Mouse (Mus musculus) midbrain, embryonic 11.5 days (tissue): ENCODE measurements around the gene Smarca2. TPM values are rescaled to one million over a fixed set of nuclear protein-coding genes. Genes with fewer than 3 reads are reported as not detected.

Source experiments
- ATAC-seq: fragments of 200-750 bp; cut with Nextera tagmentation; 2 replicates; pipeline ENCODE4 v1.8.0; 2017; ENCODE audit warnings: moderate TSS enrichment, moderate library complexity; ENCODE audit not compliant: low FRiP score
- DNase-seq: peaks from one replicate; pipeline ENCODE4 v3.0.0; 2015; ENCODE audit warnings: low spot score; ENCODE audit errors: missing footprints
- H3K27ac ChIP-seq: fragments of 300-500 bp; sonication (generic); 2 replicates; pipeline ENCODE4 v1.5.1; 2014; ENCODE audit warnings: low read depth, low read length
- H3K27me3 ChIP-seq: fragments of 300-500 bp; sonication (generic); 2 replicates; pipeline ENCODE4 v1.6.1; 2014; ENCODE audit warnings: mild to moderate bottlenecking, low read length, moderate library complexity, mixed read lengths; ENCODE audit not compliant: control insufficient read depth, insufficient read depth
- H3K36me3 ChIP-seq: fragments of 300-500 bp; sonication (generic); 2 replicates; pipeline ENCODE4 v1.6.1; 2014; ENCODE audit warnings: mild to moderate bottlenecking, low read length, moderate library complexity, mixed read lengths; ENCODE audit not compliant: control insufficient read depth, insufficient read depth
- H3K4me1 ChIP-seq: fragments of 300-500 bp; sonication (generic); 2 replicates; pipeline ENCODE4 v1.6.1; 2014; ENCODE audit warnings: low read length; ENCODE audit not compliant: control insufficient read depth, insufficient read depth
- H3K4me2 ChIP-seq: fragments of 300-500 bp; sonication (generic); 2 replicates; pipeline ENCODE4 v1.6.1; 2014; ENCODE audit warnings: mild to moderate bottlenecking, moderate library complexity
- H3K4me3 ChIP-seq: fragments of 300-500 bp; sonication (generic); 2 replicates; pipeline ENCODE4 v1.5.1; 2014; ENCODE audit warnings: low read depth, low read length
- H3K9ac ChIP-seq: fragments of 300-500 bp; sonication (generic); 2 replicates; pipeline ENCODE4 v1.6.1; 2014; ENCODE audit warnings: low read length
- H3K9me3 ChIP-seq: fragments of 300-500 bp; sonication (generic); 2 replicates; pipeline ENCODE4 v1.6.1; 2016; ENCODE audit warnings: low read length; ENCODE audit not compliant: control insufficient read depth
- WGBS: fragments of 180-500 bp; shearing (Covaris S2); extraction: QIAGEN DNeasy Blood & Tissue Kit; methylation state at CpG from one replicate; pipeline ENCODE4 v1.1.7; 2014; 5-methylcytosine and 5-hydroxymethylcytosine counted together
- polyA plus RNA-seq: library from polyadenylated mRNA; unstranded; fragments of >200 nt; fragmentation: Nextera tagmentation; extraction: Ambion mirVana; gene quantifications from 2 replicates; pipeline ENCODE4 v1.2.1, GENCODE M21; 2014

Gene Smarca2
- polyA plus RNA-seq, 1 experiment from 2014 or later: 29.2 TPM

DNA sequence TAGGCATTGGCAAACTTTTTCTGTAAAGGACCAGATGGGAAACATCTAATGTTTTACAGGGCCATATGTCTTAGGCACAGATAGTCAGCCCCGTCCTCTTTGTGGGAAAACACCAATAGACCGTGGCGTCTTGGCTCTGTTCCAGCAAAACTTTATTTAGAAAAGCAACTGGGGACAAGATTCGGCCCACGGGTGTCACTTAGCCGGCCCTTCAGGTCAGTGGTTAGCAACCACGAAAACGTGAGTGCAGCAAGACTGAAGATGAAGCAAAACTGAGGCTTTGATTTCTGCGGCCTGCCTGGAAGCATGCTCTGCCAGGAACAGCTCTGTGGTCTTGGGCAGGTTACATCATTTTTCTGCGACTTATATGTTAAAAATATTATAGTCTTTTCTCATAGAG is 36.4 kb downstream of the Smarca2 start:
- ATAC-seq (no peak), DNase-seq (no peak)
- Histone ChIP-seq H3K9me3 (no peaks in the 10 kb centered on the region), H3K27ac (no peak overlapping the region), H3K27me3 (no peaks in the 10 kb centered on the region), H3K4me3 (no peak overlapping the region), H3K36me3 (no peaks in the 10 kb centered on the region), H3K4me1 (peaks cover 6% of the 10 kb centered on the region; the same call in 1 of the 2 replicates), H3K9ac (no peak overlapping the region), H3K4me2 (no peak overlapping the region)
- 89% methylated on average over 10 of the region's 10 CpGs for WGBS

DNA sequence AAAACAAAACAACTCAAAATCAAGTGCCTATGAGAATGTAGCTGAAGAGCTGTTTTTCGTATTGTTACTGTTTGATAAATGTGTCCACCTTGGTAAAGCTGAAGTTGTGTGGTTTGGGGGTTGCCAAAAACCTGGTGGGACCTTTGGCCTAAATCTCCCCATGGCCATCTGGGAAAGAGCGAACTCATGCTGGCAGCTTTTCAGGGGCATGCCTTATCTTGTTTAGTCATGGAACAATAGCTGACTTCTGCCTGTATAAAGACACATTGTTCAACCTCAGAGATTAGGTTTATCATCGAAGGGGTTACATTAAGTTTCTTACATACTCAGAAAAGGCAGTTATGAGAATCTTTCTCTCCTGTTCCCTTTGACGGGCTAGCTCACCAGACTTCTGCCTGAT is 38.2 kb downstream of the Smarca2 start:
- no peak for ATAC-seq
- WGBS: 39% methylated on average over 4 of the region's 4 CpGs
- Histone ChIP-seq H3K4me3 (no peak overlapping the region), H3K27ac (no peak overlapping the region), H3K36me3 (no peaks in the 10 kb centered on the region), H3K4me2 (no peak overlapping the region), H3K27me3 (no peaks in the 10 kb centered on the region), H3K9me3 (no peaks in the 10 kb centered on the region), H3K9ac (no peak overlapping the region), H3K4me1 (peaks cover 6% of the 10 kb centered on the region; the same call in 1 of the 2 replicates)
- DNase-seq: peak; percentile 28

DNA sequence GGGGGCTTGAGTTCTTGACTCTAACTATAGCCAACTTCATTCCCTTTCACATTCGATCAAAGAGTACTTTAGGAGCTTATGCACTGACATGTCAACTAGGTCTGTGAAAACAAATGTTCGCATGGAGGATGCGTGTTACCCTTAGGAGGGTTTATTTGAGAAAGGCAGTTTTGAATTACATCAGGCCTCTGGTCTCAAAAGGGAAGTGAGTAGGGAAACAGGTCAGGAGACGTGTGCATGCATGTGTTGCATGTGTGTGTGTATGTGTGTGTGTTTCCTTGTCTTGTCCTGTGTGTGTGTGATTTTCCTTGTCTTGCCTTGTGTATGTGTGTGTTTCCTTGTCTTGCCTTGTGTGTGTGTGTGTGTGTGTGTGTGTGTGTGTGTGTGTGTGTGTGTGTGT is 39.1 kb downstream of the Smarca2 start:
- no peak overlapping the region for H3K4me3 ChIP-seq
- H3K9me3 ChIP-seq: no peaks in the 10 kb centered on the region
- H3K27me3 ChIP-seq: no peaks in the 10 kb centered on the region
- H3K4me2 ChIP-seq: no peak overlapping the region
- WGBS: 72% methylated on average over 4 of the region's 4 CpGs
- ATAC-seq (no peak), DNase-seq (peak; percentile 70)
- H3K27ac ChIP-seq: no peak overlapping the region
- H3K4me1 ChIP-seq: peaks cover 6% of the 10 kb centered on the region; the same call in 1 of the 2 replicates
- H3K36me3 ChIP-seq: no peaks in the 10 kb centered on the region
- H3K9ac ChIP-seq: no peak overlapping the region

DNA sequence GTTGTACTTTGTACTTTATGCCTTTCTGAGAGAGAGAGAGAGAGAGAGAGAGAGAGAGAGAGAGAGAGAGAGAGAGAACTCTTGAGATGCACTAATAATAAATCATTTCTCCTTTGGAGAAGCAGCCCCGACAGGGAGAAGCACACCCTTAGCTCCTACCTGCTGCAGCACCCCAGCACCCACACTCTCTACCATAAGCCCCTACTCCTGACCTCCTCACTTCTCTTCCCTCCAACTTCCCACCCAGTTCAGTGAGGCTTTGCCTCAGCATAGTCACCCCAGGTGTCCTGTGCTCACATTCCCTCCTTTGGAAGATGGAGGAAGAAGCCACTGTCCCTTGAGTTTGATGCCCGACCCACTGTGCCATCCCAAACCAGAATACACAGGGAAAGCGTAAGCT is 40.2 kb downstream of the Smarca2 start:
- Histone ChIP-seq H3K27ac (no peak overlapping the region), H3K9ac (no peak overlapping the region), H3K4me3 (no peak overlapping the region), H3K27me3 (no peaks in the 10 kb centered on the region), H3K9me3 (no peaks in the 10 kb centered on the region), H3K4me2 (no peak overlapping the region), H3K4me1 (peaks cover 6% of the 10 kb centered on the region; the same call in 1 of the 2 replicates), H3K36me3 (no peaks in the 10 kb centered on the region)
- DNase-seq: peak; percentile 80
- no peak for ATAC-seq
- WGBS: 79% methylated on average over 3 of the region's 3 CpGs

DNA sequence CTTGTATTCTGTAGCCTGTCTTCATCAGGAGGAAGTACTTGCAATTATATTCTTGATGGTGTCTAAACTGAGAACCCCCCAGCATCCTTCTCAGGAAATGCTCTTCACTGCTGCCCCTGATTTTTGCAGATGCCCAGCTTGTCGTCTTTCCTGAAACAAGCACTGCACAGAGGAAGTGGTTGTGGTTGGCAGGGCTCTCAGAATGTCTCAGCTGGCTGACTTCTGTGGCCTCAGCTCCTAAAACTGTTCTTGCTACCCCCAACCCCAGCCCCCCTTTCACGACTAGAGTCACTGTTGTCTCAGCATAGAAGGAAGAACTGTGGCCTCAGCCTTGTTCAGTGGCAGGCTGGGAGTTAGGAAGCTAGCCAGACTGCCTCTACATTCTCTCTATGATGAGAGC is 41.3 kb downstream of the Smarca2 start:
- WGBS: 59% methylated on average over 2 of the region's 2 CpGs
- H3K36me3 ChIP-seq: no peaks in the 10 kb centered on the region
- ATAC-seq (no peak), DNase-seq (no peak)
- no peak overlapping the region for H3K27ac ChIP-seq
- H3K27me3 ChIP-seq: no peaks in the 10 kb centered on the region
- H3K9me3 ChIP-seq: no peaks in the 10 kb centered on the region
- H3K4me2 ChIP-seq: no peak overlapping the region
- no peak overlapping the region for H3K9ac ChIP-seq
- H3K4me1 ChIP-seq: peaks cover 6% of the 10 kb centered on the region; the same call in 1 of the 2 replicates
- H3K4me3 ChIP-seq: no peak overlapping the region

DNA sequence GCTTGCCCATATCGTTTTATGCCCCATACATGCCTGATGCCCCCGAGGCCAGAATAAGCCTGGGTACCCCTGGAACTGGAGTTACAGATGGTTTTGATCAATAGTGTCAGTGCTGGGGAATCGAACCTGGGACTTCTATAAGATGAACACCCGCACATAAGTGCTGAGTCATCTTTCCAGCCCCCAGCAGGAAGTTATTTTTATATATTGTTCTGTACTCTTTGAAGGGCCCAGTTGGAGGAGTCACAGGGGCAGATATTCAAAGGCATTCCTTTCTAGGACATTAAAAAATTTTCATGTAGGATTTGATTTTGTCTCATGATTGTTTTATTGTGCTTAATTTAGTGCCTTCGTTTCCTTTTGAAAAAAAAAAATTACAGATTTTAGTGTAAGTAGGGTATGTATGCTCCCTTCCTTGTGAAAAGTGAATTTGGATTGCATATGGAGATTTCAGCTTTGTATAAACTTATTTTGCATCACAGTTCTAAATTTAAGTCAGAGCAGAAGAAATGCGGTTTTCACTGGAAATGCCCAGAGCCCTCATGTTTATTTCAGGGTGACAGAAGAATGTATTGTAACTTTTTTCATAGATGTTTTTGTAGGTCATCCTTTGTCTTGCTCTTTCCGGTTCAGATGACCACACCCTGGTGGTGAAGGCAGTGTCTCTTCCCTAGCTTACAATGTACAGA is 45.9 kb downstream of the Smarca2 start:
- no peak overlapping the region for H3K4me3 ChIP-seq
- H3K36me3 ChIP-seq: no peaks in the 10 kb centered on the region
- DNase-seq (peak; percentile 65), ATAC-seq (no peak)
- no peak overlapping the region for H3K9ac ChIP-seq
- H3K27ac ChIP-seq: no peak overlapping the region
- no peak overlapping the region for H3K4me2 ChIP-seq
- no peaks in the 10 kb centered on the region for H3K4me1 ChIP-seq
- H3K27me3 ChIP-seq: no peaks in the 10 kb centered on the region
- no peaks in the 10 kb centered on the region for H3K9me3 ChIP-seq
- WGBS: 86% methylated on average over 7 of the region's 7 CpGs

DNA sequence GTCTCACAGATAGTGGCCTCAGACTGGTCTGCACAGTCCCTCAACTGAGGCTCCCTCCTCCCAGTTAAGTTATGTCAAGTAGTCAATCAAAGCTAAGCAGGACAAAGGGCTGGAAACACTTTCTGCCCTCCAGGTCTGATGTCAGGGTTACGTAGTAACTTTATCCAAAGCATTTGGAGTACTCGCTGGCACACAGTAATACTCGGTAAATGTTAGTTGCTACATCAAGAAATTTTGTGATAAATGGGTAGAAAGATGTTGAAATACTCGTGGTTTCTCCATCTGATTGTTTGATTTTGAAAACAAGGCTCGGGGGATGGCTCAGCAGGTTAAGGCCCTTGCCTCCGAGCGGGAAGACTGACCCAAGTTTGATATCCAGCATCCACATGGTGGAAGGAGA is 53.5 kb downstream of the Smarca2 start:
- ATAC-seq (no peak), DNase-seq (no peak)
- Histone ChIP-seq H3K4me1 (no peaks in the 10 kb centered on the region), H3K4me3 (no peak overlapping the region), H3K27me3 (no peaks in the 10 kb centered on the region), H3K27ac (no peak overlapping the region), H3K9me3 (no peaks in the 10 kb centered on the region), H3K36me3 (no peaks in the 10 kb centered on the region), H3K9ac (no peak overlapping the region), H3K4me2 (no peak overlapping the region)
- WGBS: 81% methylated on average over 7 of the region's 7 CpGs

DNA sequence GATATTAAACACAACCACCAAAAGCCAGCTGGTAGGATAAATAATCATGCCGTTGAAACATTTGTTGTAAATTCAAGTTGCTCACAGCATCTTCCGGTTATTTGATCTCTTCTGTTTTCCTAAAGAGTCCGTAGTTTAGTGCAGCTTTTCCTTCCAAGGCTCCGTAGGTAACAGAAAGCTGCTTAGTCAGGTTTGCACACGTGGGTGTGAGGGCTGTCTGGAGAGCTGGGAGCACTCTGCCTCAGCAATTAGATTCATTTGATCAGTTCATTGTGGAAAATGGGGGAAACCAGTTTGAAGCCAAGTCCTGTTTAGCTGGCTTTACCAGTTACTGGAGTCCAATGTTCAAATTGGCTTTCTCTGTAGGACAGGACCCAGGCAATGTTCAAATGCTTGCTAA is 55.1 kb downstream of the Smarca2 start:
- no peak overlapping the region for H3K27ac ChIP-seq
- no peaks in the 10 kb centered on the region for H3K36me3 ChIP-seq
- no peaks in the 10 kb centered on the region for H3K4me1 ChIP-seq
- no peaks in the 10 kb centered on the region for H3K27me3 ChIP-seq
- DNase-seq (peak; percentile 51), ATAC-seq (no peak)
- no peak overlapping the region for H3K9ac ChIP-seq
- 83% methylated on average over 5 of the region's 5 CpGs for WGBS
- no peaks in the 10 kb centered on the region for H3K9me3 ChIP-seq
- no peak overlapping the region for H3K4me3 ChIP-seq
- H3K4me2 ChIP-seq: no peak overlapping the region

DNA sequence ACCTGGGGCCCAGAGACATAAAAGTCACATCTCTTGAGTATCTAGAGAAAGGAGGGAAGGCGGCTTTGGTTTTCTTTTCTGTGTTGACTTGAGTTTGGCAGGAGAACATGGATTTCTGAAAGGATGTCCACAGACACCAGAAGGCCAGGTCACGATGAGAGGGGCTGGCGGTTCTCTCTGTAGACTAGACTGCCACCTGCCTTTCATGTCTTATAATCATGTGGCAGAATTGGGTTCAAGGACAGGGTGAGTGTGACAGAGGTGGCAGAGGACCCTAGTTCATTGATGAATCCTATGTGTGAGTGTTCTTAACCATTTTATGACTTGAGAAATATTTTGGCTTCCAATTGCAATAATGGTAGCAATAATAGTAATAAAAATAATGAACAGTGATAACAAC is 56.3 kb downstream of the Smarca2 start:
- 90% methylated on average over 3 of the region's 3 CpGs for WGBS
- H3K9me3 ChIP-seq: no peaks in the 10 kb centered on the region
- H3K4me3 ChIP-seq: no peak overlapping the region
- DNase-seq (no peak), ATAC-seq (no peak)
- no peak overlapping the region for H3K9ac ChIP-seq
- no peaks in the 10 kb centered on the region for H3K4me1 ChIP-seq
- no peak overlapping the region for H3K4me2 ChIP-seq
- H3K27me3 ChIP-seq: no peaks in the 10 kb centered on the region
- H3K27ac ChIP-seq: no peak overlapping the region
- no peaks in the 10 kb centered on the region for H3K36me3 ChIP-seq
